Mouse (Mus musculus) heart, embryonic 10.5 days (tissue): ENCODE measurements around the gene Fancg. TPM values are rescaled to one million over a fixed set of nuclear protein-coding genes. Genes with fewer than 3 reads are reported as not detected.
A peak's percentile ranks its signal among the peaks of the same experiment; 100 is the strongest.
"Not testable (repeated sequence)": the region's sequence is repeated elsewhere in the genome, so short reads cannot be mapped to it uniquely, and the experiment has no call there.

Experiments
- DNase-seq: peaks from one replicate; pipeline ENCODE4 v3.0.0-alpha.2; 2017; ENCODE audit warnings: low spot score
- H3K27ac ChIP-seq: fragments of 300-500 bp; sonication (generic); 2 replicates; pipeline ENCODE4 v1.5.1; 2016; ENCODE audit warnings: mild to moderate bottlenecking
- H3K27me3 ChIP-seq: fragments of 300-500 bp; sonication (generic); 2 replicates; pipeline ENCODE4 v1.6.1; 2016; ENCODE audit warnings: mild to moderate bottlenecking; ENCODE audit not compliant: poor library complexity, insufficient read depth, severe bottlenecking
- H3K36me3 ChIP-seq: fragments of 300-500 bp; sonication (generic); 2 replicates; pipeline ENCODE4 v1.6.1; 2016; ENCODE audit warnings: mild to moderate bottlenecking, moderate library complexity
- H3K4me1 ChIP-seq: fragments of 300-500 bp; sonication (generic); 2 replicates; pipeline ENCODE4 v1.6.1; 2016; ENCODE audit warnings: mild to moderate bottlenecking
- H3K4me3 ChIP-seq: fragments of 300-500 bp; sonication (generic); 2 replicates; pipeline ENCODE4 v1.5.1; 2016; ENCODE audit warnings: mild to moderate bottlenecking, moderate library complexity
- H3K9me3 ChIP-seq: fragments of 300-500 bp; sonication (generic); 2 replicates; pipeline ENCODE4 v1.6.1; 2016; ENCODE audit warnings: mild to moderate bottlenecking, moderate library complexity
- WGBS: fragments of 180-500 bp; shearing (Covaris S2); methylation state at CpG from one replicate; pipeline ENCODE4 v1.1.7; 2016; 5-methylcytosine and 5-hydroxymethylcytosine counted together
- polyA plus RNA-seq: library from polyadenylated mRNA; unstranded; fragments of >200 nt; fragmentation: Nextera tagmentation; extraction: Ambion mirVana; gene quantifications from 2 replicates; pipeline ENCODE4 v1.2.1, GENCODE M21; 2016

Fancg gene
- polyA plus RNA-seq, 1 experiment from 2014 or later: 18.0 TPM

- H3K36me3 ChIP-seq: peaks cover 19% of the 10 kb centered on the region
- no peak overlapping the region for H3K4me3 ChIP-seq
- no peak for DNase-seq
- H3K27ac ChIP-seq: no peak overlapping the region
- peaks cover 15% of the 10 kb centered on the region for H3K4me1 ChIP-seq
- no peaks in the 10 kb centered on the region for H3K9me3 ChIP-seq
- WGBS: 85% methylated on average over 3 of the region's 3 CpGs
- no peaks in the 10 kb centered on the region for H3K27me3 ChIP-seq
Observed at GRCm38 (mm10) chr4:43004951-43005350, 5.4 kb downstream of the Fancg start.

- 77% methylated on average over 12 of the region's 12 CpGs for WGBS
- no peak overlapping the region for H3K27ac ChIP-seq
- no peaks in the 10 kb centered on the region for H3K27me3 ChIP-seq
- peaks cover 11% of the 10 kb centered on the region; the same call in 1 of the 2 replicates for H3K4me1 ChIP-seq
- H3K36me3 ChIP-seq: peaks cover 19% of the 10 kb centered on the region
- no peak overlapping the region for H3K4me3 ChIP-seq
- no peaks in the 10 kb centered on the region for H3K9me3 ChIP-seq
- DNase-seq: no peak
Observed at GRCm38 (mm10) chr4:43002756-43003439, 7.4 kb downstream of the Fancg start.

- 0 out of 2 replicates have a peak overlapping the region, but pooled peaks have one; percentile 99 for H3K27ac ChIP-seq
- no peak overlapping the region for H3K4me3 ChIP-seq
- H3K36me3 ChIP-seq: peaks cover 16% of the 10 kb centered on the region
- no peak for DNase-seq
- peaks cover 20% of the 10 kb centered on the region; the same call in 1 of the 2 replicates for H3K4me1 ChIP-seq
- WGBS: 90% methylated on average over 2 of the region's 2 CpGs
- no peaks in the 10 kb centered on the region for H3K27me3 ChIP-seq
- H3K9me3 ChIP-seq: no peaks in the 10 kb centered on the region
Observed at GRCm38 (mm10) chr4:43001272-43001671, 9.0 kb downstream of the Fancg start.

GRCm38 (mm10) chr4:43000141-43000986, 9.9 kb downstream of the Fancg start, which contains the start of gene Vcp:
Gene Vcp (minus strand): TSS chr4:43000507.
- peaks cover 24% of the 10 kb centered on the region for H3K36me3 ChIP-seq
- DNase-seq: peak; percentile 100

GRCm38 (mm10) chr4:42999451-43000140, 10.7 kb downstream of the Fancg start:
- WGBS: under 1% methylated on average over 51 of the region's 51 CpGs
- peaks cover 20% of the 10 kb centered on the region; the same call in 1 of the 2 replicates for H3K4me1 ChIP-seq
- H3K27me3 ChIP-seq: no peaks in the 10 kb centered on the region
- no peaks in the 10 kb centered on the region for H3K9me3 ChIP-seq
- H3K4me3 ChIP-seq: peak overlapping the region; percentile 80
- peak; percentile 92 for DNase-seq
- peaks cover 27% of the 10 kb centered on the region for H3K36me3 ChIP-seq
- peak overlapping the region; percentile 99 for H3K27ac ChIP-seq

More at GRCm38 (mm10) chr4:43000141-43000986, 9.9 kb downstream of the Fancg start, which contains the start of gene Vcp:
- peak within 1 kb of the TSS; percentile 99 for H3K27ac ChIP-seq
- not testable (repeated sequence) for H3K27me3 ChIP-seq, H3K9me3 ChIP-seq
- peaks cover 20% of the 10 kb centered on the region; the same call in 1 of the 2 replicates for H3K4me1 ChIP-seq
- 1% methylated on average over 49 of the region's 56 CpGs for WGBS
- peak within 1 kb of the TSS; percentile 80 for H3K4me3 ChIP-seq

GRCm38 (mm10) chr4:42998022-42998421, 12.3 kb downstream of the Fancg start:
- DNase-seq: no peak
- Histone ChIP-seq H3K27ac (peak overlapping the region; percentile 43), H3K36me3 (peaks cover 41% of the 10 kb centered on the region), H3K9me3 (no peaks in the 10 kb centered on the region), H3K4me3 (peak overlapping the region; percentile 80), H3K27me3 (no peaks in the 10 kb centered on the region), H3K4me1 (peaks cover 20% of the 10 kb centered on the region; the same call in 1 of the 2 replicates)
- WGBS: 62% methylated on average over 2 of the region's 2 CpGs

- Histone ChIP-seq H3K36me3 (peaks cover 99% of the 10 kb centered on the region), H3K4me1 (no peaks in the 10 kb centered on the region)
- no peak for DNase-seq
Observed at GRCm38 (mm10) chr4:42988296-42988695, 22.0 kb downstream of the Fancg start.

GRCm38 (mm10) chr4:42980467-42980866, 29.8 kb downstream of the Fancg start:
- H3K4me3 ChIP-seq, H3K27me3 ChIP-seq, H3K4me1 ChIP-seq, H3K27ac ChIP-seq, H3K9me3 ChIP-seq: not testable (repeated sequence)
- WGBS: 94% methylated on average over 8 of the region's 8 CpGs
- peaks cover 80% of the 10 kb centered on the region for H3K36me3 ChIP-seq
- DNase-seq: peak; percentile 31

More at GRCm38 (mm10) chr4:42988296-42988695, 22.0 kb downstream of the Fancg start:
- 89% methylated on average over 1 of the region's 1 CpGs for WGBS
- no peaks in the 10 kb centered on the region for H3K9me3 ChIP-seq
- no peaks in the 10 kb centered on the region for H3K27me3 ChIP-seq
- H3K4me3 ChIP-seq: no peak overlapping the region
- no peak overlapping the region for H3K27ac ChIP-seq

- no peak overlapping the region for H3K27ac ChIP-seq
- WGBS: 94% methylated on average over 4 of the region's 4 CpGs
- peak; percentile 54 for DNase-seq
- peaks cover 56% of the 10 kb centered on the region for H3K36me3 ChIP-seq
- no peaks in the 10 kb centered on the region for H3K9me3 ChIP-seq
- H3K27me3 ChIP-seq: no peaks in the 10 kb centered on the region
- H3K4me3 ChIP-seq: no peak overlapping the region
- peaks cover 11% of the 10 kb centered on the region for H3K4me1 ChIP-seq
Observed at GRCm38 (mm10) chr4:42978062-42978461, 32.2 kb downstream of the Fancg start.

GRCm38 (mm10) chr4:42973868-42974267, 36.4 kb downstream of the Fancg start:
- Histone ChIP-seq H3K27me3 (no peaks in the 10 kb centered on the region), H3K4me1 (peaks cover 14% of the 10 kb centered on the region), H3K9me3 (no peaks in the 10 kb centered on the region), H3K27ac (0 out of 2 replicates have a peak overlapping the region, but pooled peaks have one; percentile 42), H3K36me3 (peaks cover 18% of the 10 kb centered on the region), H3K4me3 (no peak overlapping the region)
- DNase-seq: peak; percentile 1
- 52% methylated on average over 5 of the region's 5 CpGs for WGBS

GRCm38 (mm10) chr4:42972952-42973351, 37.4 kb downstream of the Fancg start:
- H3K4me3 ChIP-seq: no peak overlapping the region
- H3K27me3 ChIP-seq: no peaks in the 10 kb centered on the region
- DNase-seq: no peak
- peaks cover 14% of the 10 kb centered on the region for H3K4me1 ChIP-seq
- H3K36me3 ChIP-seq: peaks cover 8% of the 10 kb centered on the region; the same call in 1 of the 2 replicates
- no peaks in the 10 kb centered on the region for H3K9me3 ChIP-seq
- WGBS: 80% methylated on average over 4 of the region's 4 CpGs
- H3K27ac ChIP-seq: no peak overlapping the region

- Histone ChIP-seq H3K4me3 (no peak within 1 kb of the TSS), H3K4me1 (peaks cover 22% of the 10 kb centered on the region), H3K36me3 (no peaks in the 10 kb centered on the region), H3K27ac (no peak within 1 kb of the TSS), H3K9me3 (no peaks in the 10 kb centered on the region), H3K27me3 (no peaks in the 10 kb centered on the region)
- DNase-seq: no peak
- 81% methylated on average over 4 of the region's 4 CpGs for WGBS
Observed at GRCm38 (mm10) chr4:42969304-42969703, 41.0 kb downstream of the Fancg start, which contains the start of gene 1700022I11Rik. Gene 1700022I11Rik (plus strand): TSS chr4:42969604.
